Mouse (Mus musculus) liver, postnatal 0 days (tissue): Measurements from ENCODE around the gene Rapgef1. TPM values are rescaled to one million over a fixed set of nuclear protein-coding genes. Genes with fewer than 3 reads are reported as not detected.

Source experiments
- ATAC-seq: fragments of 200-750 bp; cut with Nextera tagmentation; 2 replicates; pipeline ENCODE4 v1.8.0; 2017; ENCODE audit warnings: mild to moderate bottlenecking, moderate library complexity
- DNase-seq: peaks from one replicate; pipeline ENCODE4 v3.0.0-alpha.2; 2016
- H3K27ac ChIP-seq: fragments of 300-500 bp; sonication (generic); 2 replicates; pipeline ENCODE4 v1.5.1; 2014; ENCODE audit warnings: antibody characterized with exemption, moderate library complexity, mild to moderate bottlenecking, low read depth
- H3K27me3 ChIP-seq: fragments of 300-500 bp; sonication (generic); 2 replicates; pipeline ENCODE4 v1.6.1; 2014; ENCODE audit warnings: low read length, control low read depth, mixed read lengths; ENCODE audit not compliant: insufficient read depth
- H3K36me3 ChIP-seq: fragments of 300-500 bp; sonication (generic); replicated peaks from 2 replicates; pipeline ENCODE4 v1.6.1; 2014; ENCODE audit warnings: mild to moderate bottlenecking, control low read depth, low read length, moderate library complexity, mixed read lengths; ENCODE audit not compliant: insufficient read depth
- H3K4me1 ChIP-seq: fragments of 300-500 bp; sonication (generic); 2 replicates; pipeline ENCODE4 v1.6.1; 2014; ENCODE audit warnings: antibody characterized with exemption, mild to moderate bottlenecking, control low read depth; ENCODE audit not compliant: insufficient read depth
- H3K4me2 ChIP-seq: fragments of 300-500 bp; sonication (generic); 2 replicates; pipeline ENCODE4 v1.6.1; 2014; ENCODE audit warnings: low read depth, mild to moderate bottlenecking, low read length, moderate library complexity, mixed read lengths
- H3K4me3 ChIP-seq: fragments of 300-500 bp; sonication (generic); 2 replicates; pipeline ENCODE4 v1.5.1; 2014; ENCODE audit warnings: low read depth, low read length
- H3K9ac ChIP-seq: fragments of 300-500 bp; sonication (generic); replicated peaks from 2 replicates; pipeline ENCODE4 v1.6.1; 2014; ENCODE audit warnings: mild to moderate bottlenecking, moderate library complexity
- H3K9me3 ChIP-seq: fragments of 300-500 bp; sonication (generic); 2 replicates; pipeline ENCODE4 v1.6.1; 2016; ENCODE audit warnings: mild to moderate bottlenecking, control low read depth, low read length, mixed read lengths
- CTCF ChIP-seq: sonication (generic); IDR thresholded peaks from 2 replicates; pipeline ENCODE4 v1.5.1; 2016; ENCODE audit warnings: antibody characterized with exemption, low read depth
- EP300 ChIP-seq: IDR thresholded peaks from 2 replicates; pipeline ENCODE4 v1.6.1; 2016; ENCODE audit warnings: antibody characterized with exemption, low read depth, mild to moderate bottlenecking
- WGBS: fragments of 180-500 bp; shearing (Covaris S2); extraction: QIAGEN DNeasy Blood & Tissue Kit; methylation state at CpG from one replicate; pipeline ENCODE4 v1.1.7; 2014; ENCODE audit not compliant: insufficient replicate concordance; 5-methylcytosine and 5-hydroxymethylcytosine counted together
- polyA plus RNA-seq: library from polyadenylated mRNA; unstranded; fragments of >200 nt; fragmentation: Nextera tagmentation; extraction: Ambion mirVana; gene quantifications from 2 replicates; pipeline ENCODE4 v1.2.1, GENCODE M21; 2015

Gene Rapgef1
- 4.8 and 5.1 TPM in 2 replicates for polyA plus RNA-seq

DNA sequence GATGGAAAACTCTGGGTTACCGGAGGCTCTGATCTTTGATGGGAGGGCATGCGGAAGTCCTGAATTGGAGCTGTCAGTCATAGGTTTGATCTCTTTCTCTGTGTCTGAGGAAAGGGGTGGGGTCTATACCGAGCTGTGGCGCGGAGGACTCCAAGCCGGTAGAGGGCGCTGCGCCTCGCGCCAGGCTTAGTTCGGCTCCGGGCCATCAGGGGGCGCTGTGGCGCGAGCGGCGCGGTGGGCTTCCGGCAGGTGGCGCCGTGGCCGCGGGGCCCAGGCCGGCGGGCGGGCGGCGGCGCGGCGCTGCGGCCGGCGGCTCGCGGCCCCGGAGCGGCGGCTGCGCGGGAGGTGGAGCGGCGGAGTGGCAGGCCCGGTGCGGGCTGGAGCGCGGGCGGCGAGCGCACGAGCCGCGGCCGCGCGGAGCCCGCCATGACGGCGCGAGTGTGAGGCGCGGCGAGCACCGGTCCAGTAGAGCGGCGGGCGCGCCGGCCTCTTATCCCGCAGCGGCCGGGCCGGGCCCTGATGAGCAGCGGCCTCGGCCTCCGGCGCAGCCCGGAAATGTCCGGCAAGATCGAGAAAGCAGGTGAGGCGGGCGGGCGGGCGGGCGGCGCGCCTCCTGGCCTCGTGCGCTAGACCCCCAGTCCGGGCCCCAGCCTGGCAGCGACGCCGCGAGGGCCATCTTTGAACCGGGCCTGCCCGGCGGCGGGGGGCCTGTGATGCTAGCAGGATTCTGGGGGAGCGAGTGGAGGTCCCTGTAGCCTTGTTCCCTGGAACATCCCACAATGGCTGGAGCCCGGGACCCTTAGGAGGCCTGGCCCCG is at the start of gene Rapgef1:
Gene Rapgef1 (plus strand): TSS at position 237 of the 817 bp plus-strand sequence.
- Histone ChIP-seq H3K36me3 (no peaks in the 10 kb centered on the region), H3K4me3 (peak within 1 kb of the TSS; percentile 83), H3K4me2 (peak within 1 kb of the TSS; percentile 90), H3K9me3 (no peaks in the 10 kb centered on the region), H3K4me1 (peaks cover 44% of the 10 kb centered on the region), H3K9ac (peak within 1 kb of the TSS; percentile 90), H3K27ac (peak within 1 kb of the TSS; percentile 86), H3K27me3 (no peaks in the 10 kb centered on the region)
- TF ChIP-seq CTCF: peak; percentile 99
- TF ChIP-seq EP300: no peak
- peak; percentile 92 for DNase-seq
- under 1% methylated on average over 54 of the region's 101 CpGs for WGBS
- ATAC-seq: peak; percentile 63

DNA sequence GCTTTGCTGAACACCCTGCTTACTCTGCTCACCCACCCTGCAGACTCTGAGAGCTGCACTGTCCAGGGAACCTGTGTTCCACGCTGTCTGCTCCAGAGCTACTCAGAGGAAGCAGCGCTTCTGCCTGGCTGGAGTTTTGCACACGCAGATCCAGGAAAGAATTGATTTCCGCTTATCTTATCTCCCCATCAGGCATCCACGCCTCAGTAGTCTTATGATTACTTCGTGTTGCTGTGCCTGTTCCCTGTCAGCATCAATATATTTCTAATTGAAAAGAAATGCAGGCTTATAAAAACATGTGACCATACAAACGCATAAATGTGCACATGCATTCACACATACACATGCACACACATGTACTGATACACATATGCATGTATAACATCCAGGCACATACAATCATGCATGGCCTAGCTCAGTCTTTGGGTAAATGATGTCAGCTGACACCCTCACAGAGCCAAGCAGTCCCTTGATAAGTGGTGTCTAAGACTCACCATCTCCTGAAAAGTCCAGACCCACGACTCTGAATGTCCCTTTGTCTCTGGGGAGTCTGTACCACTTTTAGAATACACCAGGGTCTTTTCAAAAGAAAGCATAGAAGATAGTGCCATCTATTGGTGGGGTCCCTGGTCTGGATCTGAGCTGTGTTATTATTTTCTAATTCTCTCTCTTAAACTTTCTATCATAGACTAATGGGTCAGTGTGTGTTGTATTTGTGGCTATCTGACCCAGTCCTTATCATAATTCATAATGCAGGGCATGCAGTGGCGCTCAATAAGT is 47.4 kb upstream of the Rapgef1 start:
- no peaks in the 10 kb centered on the region for H3K9me3 ChIP-seq
- TF ChIP-seq EP300 (no peak), CTCF (no peak)

DNA sequence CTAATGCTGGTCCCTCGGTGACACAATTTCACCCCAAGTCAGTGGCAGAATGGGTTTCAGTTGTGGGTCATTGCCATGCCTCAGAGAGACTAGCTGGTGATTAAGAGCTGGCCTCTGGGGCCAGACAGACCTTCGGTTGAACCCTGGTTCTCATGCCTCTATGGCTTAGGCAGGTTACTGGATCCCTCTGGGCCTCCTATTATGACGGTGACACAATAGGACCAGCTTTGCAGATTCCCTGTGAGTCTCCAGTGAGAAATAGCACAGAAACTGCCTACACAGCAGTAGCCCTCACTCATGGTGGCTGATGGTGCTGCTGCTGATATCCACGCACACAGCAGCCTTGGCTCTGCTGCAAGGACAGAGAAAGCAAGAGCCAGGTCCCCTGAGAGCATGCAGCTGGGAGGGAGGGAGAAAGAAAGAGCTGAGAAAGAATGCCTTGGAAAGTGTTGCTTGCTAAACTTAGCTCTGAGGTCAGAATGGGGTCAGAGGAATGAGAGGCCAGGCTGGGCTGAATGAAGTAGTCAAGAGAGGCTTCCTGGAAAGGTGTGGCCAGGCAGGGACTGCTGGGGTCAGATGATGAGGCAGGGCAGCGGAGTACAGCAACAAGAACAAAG is 46.6 kb upstream of the Rapgef1 start:
- H3K4me1 ChIP-seq: no peaks in the 10 kb centered on the region
- ATAC-seq (no peak), DNase-seq (no peak)
- no peak overlapping the region for H3K4me3 ChIP-seq
- no peaks in the 10 kb centered on the region for H3K27me3 ChIP-seq
- WGBS: 68% methylated on average over 5 of the region's 5 CpGs
- no peak overlapping the region for H3K27ac ChIP-seq
- H3K4me2 ChIP-seq: no peak overlapping the region
- H3K36me3 ChIP-seq: no peaks in the 10 kb centered on the region
- no peak overlapping the region for H3K9ac ChIP-seq
- TF ChIP-seq CTCF (no peak), EP300 (no peak)
- no peaks in the 10 kb centered on the region for H3K9me3 ChIP-seq

More for the DNA sequence above, 47.4 kb upstream of the Rapgef1 start:
- Histone ChIP-seq H3K27me3 (no peaks in the 10 kb centered on the region), H3K36me3 (no peaks in the 10 kb centered on the region), H3K4me2 (no peak overlapping the region), H3K9ac (no peak overlapping the region), H3K4me1 (no peaks in the 10 kb centered on the region), H3K27ac (no peak overlapping the region), H3K4me3 (no peak overlapping the region)
- DNase-seq (no peak), ATAC-seq (no peak)
- 48% methylated on average over 9 of the region's 9 CpGs for WGBS

DNA sequence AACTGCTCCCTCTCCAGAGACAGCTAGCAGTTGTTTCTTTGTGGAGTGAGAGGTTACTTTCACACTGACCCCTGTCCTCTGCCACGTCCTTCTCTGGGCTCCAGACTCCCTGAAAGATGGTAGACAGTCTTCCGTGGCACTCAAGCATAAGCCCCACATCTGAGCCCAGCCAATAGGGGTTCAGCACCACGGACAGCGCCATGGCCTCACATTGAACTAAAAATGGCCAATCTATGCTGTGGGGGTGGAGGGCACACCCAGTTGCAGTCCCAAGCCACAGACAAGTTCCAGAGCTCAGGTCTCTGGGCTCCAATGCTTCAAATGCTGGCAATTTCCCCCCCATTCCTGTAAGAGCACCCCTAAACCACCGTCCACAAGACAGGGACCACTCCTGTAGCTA is 45.9 kb upstream of the Rapgef1 start:
- H3K9ac ChIP-seq: no peak overlapping the region
- no peaks in the 10 kb centered on the region for H3K36me3 ChIP-seq
- H3K27ac ChIP-seq: no peak overlapping the region
- no peaks in the 10 kb centered on the region for H3K9me3 ChIP-seq
- ATAC-seq: no peak
- H3K4me3 ChIP-seq: no peak overlapping the region
- no peak for TF ChIP-seq EP300
- TF ChIP-seq CTCF: no peak
- 5% methylated on average over 5 of the region's 5 CpGs for WGBS
- no peaks in the 10 kb centered on the region for H3K4me1 ChIP-seq
- H3K27me3 ChIP-seq: no peaks in the 10 kb centered on the region
- peak; percentile 76 for DNase-seq
- no peak overlapping the region for H3K4me2 ChIP-seq

DNA sequence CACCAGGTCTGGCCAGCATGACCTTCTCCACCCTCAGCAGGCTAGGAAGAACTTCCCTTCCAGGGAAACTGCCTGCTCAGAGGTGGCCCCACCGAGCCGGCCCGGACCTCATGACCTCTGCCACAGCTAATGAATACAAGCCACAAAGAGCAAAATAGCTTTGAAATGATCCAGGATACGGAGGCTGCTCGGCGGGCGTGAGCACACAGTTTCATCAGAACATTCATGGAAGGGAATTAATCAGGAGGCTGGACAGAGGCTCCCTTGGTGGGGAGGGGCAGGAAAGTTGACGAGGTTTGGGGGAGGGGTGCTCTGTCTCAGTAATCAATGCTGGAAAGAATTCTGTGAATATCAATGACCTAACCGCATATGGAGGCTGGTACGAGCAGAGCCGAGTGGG is 45.3 kb upstream of the Rapgef1 start:
- H3K36me3 ChIP-seq: no peaks in the 10 kb centered on the region
- TF ChIP-seq EP300: no peak
- no peak for TF ChIP-seq CTCF
- no peak overlapping the region for H3K27ac ChIP-seq
- H3K9me3 ChIP-seq: no peaks in the 10 kb centered on the region
- no peaks in the 10 kb centered on the region for H3K27me3 ChIP-seq
- H3K4me1 ChIP-seq: no peaks in the 10 kb centered on the region
- whole genome bisulfite sequencing: 53% methylated on average over 11 of the region's 11 CpGs
- no peak for DNase-seq
- H3K4me3 ChIP-seq: no peak overlapping the region
- ATAC-seq: no peak
- H3K9ac ChIP-seq: no peak overlapping the region
- no peak overlapping the region for H3K4me2 ChIP-seq

DNA sequence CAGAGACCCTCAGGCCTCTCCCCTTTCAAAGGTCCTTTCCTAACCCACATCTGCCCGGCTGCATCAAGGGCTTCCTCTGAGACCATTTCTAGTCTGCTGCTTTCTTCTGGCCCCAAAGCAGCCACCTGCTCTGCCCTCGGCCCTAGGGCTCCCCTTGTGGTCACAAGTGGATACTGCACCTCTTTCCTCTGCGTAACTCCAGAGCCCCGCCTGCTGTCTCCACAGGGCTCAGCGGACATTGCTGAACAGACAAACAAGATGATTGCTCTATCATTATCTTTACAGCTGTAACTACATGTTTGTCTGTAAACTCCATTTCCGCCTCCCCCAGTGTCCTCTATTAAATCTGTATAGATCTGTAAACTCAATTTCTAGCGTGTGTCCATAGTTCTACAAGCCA is 37.1 kb upstream of the Rapgef1 start:
- ATAC-seq (peak; percentile 64), DNase-seq (peak; percentile 75)
- Histone ChIP-seq H3K36me3 (no peaks in the 10 kb centered on the region), H3K27ac (no peak overlapping the region), H3K9ac (no peak overlapping the region), H3K4me3 (no peak overlapping the region), H3K27me3 (peaks cover 5% of the 10 kb centered on the region; the same call in 1 of the 2 replicates), H3K4me2 (no peak overlapping the region), H3K9me3 (no peaks in the 10 kb centered on the region), H3K4me1 (no peaks in the 10 kb centered on the region)
- TF ChIP-seq CTCF (peak; percentile 97), EP300 (no peak)
- 2% methylated on average over 7 of the region's 7 CpGs for WGBS
